Mouse (Mus musculus) left cerebral cortex, adult 18-20 months (tissue): Measurements from ENCODE around the gene Bcl11a. TPM values are rescaled to one million over a fixed set of nuclear protein-coding genes. Genes with fewer than 3 reads are reported as not detected.

Experiments used
- DNase-seq, 2 experiments: peaks; one replicate each; pipeline ENCODE4 v3.0.0; 2021 to 2022; ENCODE audit warnings: low spot score in 2 of 2, mixed read lengths in 1 of 2
- long read RNA-seq, 2 experiments: library from polyadenylated mRNA; stranded (forward); transcript quantifications; one replicate each; pipeline ENCODE4 v2.0.0; 2021
- total RNA-seq, 2 experiments: library from RNA; stranded (reverse); gene quantifications; 2 replicates each; pipeline ENCODE4 v1.2.3; 2021

Bcl11a gene
- total RNA-seq = 10 to 100 TPM; 87.2 to 93.6 TPM
- long read RNA-seq, experiment 1, transcript Bcl11a-204 (5 exons, 1,505 nt) = minor isoform, 12 of 104 reads
- long read RNA-seq, experiment 1, transcript Bcl11a-201 (5 exons, 3,061 nt) = minor isoform, 12 of 104 reads
- long read RNA-seq, experiment 1, transcript Bcl11a-203 (5 exons, 2,329 nt) = major isoform, 50 of 104 reads
- long read RNA-seq, experiment 1, partial matches to known transcripts = 9 of 104 reads
- long read RNA-seq, experiment 1, other reads (novel, unspliced or antisense) = 21 of 104 reads
- long read RNA-seq, experiment 2, transcript Bcl11a-204 (5 exons, 1,505 nt) = minor isoform, 7 of 62 reads
- long read RNA-seq, experiment 2, transcript Bcl11a-203 (5 exons, 2,329 nt) = major isoform, 28 of 62 reads
- long read RNA-seq, experiment 2, partial matches to known transcripts = 8 of 62 reads
- long read RNA-seq, experiment 2, other reads (novel, unspliced or antisense) = 15 of 62 reads

DNA sequence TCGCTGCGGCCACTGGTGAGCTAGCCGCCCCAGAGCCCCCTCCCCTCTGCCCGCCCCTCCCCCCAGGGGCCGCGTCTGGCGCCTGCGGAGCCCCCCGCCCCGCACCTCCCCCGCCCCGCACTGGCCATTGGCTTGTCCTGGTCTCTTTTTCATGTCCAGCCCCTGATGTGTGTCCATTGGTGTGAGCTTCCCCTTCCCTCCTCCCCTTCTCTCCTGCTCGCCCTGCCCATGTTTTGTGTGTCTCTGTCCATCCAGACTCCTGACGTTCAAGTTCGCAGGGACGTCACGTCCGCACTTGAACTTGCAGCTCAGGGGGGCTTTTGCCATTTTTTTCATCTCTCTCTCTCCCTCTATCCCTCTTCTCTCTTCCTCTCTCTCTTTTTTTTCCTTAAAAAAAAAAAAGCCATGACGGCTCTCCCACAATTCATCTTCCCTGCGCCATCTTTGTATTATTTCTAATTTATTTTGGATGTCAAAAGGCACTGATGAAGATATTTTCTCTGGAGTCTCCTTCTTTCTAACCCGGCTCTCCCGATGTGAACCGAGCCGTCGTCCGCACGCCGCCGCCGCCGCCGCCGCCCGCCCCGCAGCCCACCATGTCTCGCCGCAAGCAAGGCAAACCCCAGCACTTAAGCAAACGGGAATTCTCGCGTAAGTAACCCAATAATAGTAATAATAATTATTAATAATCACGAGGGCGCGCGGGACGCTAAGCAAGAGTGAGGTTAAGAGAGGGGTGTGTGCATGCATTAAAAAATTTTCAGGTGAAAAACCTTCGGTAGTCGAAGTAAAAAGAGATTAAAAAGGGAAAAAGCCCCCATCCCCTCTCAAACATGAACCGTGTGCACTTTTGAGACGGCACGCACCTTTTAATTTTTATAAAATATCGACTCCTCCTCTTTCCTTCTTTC lies at the start of gene Bcl11a:
Bcl11a (plus strand) TSS at position 262 of the 911 bp plus-strand sequence.
- peak in 1 of 2 experiments; percentile 73 for DNase-seq

- DNase-seq = peak; percentile 31 to 60
These were observed 33.8 kb upstream of the Bcl11a start for GRCm38 (mm10) chr11:24044025-24044424.

DNA sequence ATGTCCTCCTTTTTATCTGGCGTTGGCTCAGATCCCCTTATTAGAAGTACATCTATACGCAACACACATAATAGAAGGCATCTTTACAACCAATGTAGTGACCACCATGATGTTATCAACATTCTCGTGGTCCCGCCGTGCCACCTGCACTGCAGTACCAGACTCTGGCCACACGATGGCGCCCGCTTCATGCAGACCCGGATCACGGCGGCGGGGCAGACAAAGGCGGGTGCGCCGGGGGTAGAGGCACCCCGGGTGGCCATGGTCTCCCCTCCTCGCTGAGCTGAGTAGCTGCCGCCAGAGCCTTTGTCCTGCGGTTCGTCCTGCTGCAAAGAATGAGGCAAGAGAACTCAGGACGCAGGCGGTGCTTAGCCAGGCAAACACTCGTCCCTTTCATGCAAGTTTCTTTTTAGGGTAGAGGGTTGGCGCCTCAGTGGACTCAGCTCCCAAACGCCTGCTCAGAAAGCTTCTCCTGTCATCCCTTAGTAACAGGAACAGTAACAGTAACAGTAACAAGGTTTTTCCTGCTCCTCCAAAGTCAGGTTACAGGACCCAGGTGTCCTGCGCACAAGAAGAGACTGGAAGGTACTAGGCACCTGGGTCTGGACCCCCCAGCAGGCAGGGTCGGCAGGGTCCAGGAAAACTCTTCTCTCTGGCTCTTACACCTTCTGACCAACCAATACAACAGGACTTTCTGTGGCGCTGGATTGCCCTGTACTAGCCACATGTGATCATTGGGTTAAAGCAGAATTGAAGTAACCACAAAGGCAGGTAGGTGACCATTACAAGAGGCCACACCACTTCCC lies 28.4 kb upstream of the Bcl11a start:
- DNase-seq = peak; percentile 82 to 92

DNA sequence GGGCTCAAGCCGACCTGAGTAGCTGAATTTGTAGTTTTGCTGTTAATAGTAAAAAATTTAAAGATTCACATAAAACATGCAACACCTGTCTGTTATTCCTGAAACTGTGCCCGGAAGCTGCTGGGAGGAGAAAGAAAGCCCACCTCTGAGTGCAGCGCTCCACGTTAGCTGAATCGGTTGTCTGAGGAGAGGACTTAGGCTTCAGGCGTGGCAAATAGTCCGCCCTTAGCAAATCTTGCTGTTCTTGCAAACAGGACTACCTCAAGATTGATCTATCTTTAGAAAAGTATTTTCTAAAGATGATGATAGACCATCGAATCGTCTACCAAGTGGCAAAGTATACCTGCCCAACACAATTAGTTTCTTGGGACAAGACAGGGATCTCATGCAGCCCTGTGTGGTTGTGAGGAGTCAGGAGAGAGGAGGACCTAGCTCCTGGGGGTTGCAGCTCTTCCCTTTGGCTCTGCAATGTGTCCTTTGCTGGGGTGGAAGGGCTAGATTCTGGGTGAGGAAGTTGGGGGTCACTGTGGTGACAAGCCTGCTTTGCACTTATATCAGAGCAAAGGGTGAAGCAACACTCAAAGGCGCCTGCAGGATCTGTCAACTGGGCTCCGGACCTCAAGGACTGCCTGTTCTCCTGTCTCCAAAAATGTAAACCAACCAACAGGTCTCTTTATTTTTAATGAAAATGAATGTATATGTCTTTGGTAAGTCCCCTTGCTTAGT lies 27.7 kb upstream of the Bcl11a start:
- DNase-seq = no peak

GRCm38 (mm10) chr11:24052882-24053281 lies 25.0 kb upstream of the Bcl11a start:
- DNase-seq = no peak

GRCm38 (mm10) chr11:24059137-24059536 lies 18.7 kb upstream of the Bcl11a start:
- no peak for DNase-seq

- DNase-seq = no peak
These were observed 17.4 kb upstream of the Bcl11a start for GRCm38 (mm10) chr11:24060428-24060827.

- DNase-seq = peak in 1 of 2 experiments; percentile 58
These were observed 16.0 kb upstream of the Bcl11a start for GRCm38 (mm10) chr11:24061819-24062218.

- DNase-seq = no peak
These were observed 15.3 kb upstream of the Bcl11a start for GRCm38 (mm10) chr11:24062495-24063096.

DNA sequence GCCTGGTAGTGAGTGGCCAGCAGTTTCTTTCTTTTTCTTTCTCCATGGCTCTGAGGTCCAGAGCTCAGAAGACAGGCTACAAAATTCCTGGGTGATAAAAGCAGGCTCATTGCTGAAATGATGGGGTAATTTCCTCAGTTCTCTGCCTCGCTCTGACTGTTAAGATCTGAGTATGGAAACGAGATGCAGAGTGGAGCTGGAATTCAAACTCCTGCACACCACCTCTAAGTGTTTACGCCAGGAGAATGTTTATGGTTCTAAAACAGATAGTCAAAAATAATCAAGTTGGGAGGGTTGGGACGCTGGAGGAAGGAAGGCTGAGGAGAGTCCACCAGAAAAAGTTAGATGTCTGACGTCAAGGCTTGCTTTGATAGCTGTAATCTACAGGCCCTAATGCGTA lies 13.6 kb upstream of the Bcl11a start:
- no peak for DNase-seq

DNA sequence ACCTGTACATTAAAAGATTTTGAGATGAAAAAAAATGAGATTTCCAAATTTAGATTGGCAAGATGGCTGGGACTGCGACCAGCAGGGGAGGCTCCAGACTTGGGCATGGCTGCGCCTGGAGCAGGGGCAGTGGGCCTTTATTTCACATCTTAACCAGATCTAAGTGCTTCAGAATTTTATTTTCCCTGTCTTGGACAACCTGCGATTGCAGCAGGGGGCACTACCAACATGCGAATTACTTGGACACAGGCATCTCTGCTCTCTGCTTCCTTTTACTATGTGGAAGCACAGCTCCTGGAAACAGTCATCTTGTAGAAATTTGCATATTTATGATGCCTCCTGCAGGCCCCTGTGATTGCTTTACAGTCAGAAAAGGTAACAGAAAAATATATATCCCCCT lies 12.5 kb upstream of the Bcl11a start:
- no peak for DNase-seq

DNA sequence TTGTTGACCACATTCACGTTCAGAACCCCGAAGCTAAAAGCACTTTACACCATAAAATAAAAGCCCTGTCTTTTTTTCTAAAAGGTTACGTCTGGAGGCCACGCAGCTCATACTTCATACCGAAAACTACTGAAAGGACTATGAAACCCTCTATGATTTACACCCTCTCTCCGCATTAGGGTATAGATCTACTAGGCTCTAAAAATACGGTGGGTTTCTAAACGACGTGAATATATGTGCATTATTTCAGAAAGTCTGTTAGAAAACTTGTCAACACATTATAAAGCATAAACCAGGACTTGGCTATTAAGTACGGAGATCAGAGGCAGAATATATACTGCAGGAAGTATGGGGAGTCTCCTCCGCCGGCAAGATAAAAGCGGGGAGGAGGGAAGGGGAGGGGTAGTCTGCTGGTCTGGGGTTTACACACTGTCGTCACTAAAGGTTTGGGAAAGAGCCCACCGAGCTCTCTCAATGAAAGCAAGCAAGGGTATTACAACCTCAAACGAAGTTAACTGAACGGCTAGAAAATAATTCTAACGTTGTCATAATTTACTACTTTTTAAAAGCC lies 3.8 kb upstream of the Bcl11a start:
- no peak for DNase-seq

- DNase-seq = no peak
These were observed 3.2 kb upstream of the Bcl11a start, which contains the start of gene A830031A19Rik for GRCm38 (mm10) chr11:24074634-24075104. Gene A830031A19Rik, minus strand, starts transcription at chr11:24075054.

DNA sequence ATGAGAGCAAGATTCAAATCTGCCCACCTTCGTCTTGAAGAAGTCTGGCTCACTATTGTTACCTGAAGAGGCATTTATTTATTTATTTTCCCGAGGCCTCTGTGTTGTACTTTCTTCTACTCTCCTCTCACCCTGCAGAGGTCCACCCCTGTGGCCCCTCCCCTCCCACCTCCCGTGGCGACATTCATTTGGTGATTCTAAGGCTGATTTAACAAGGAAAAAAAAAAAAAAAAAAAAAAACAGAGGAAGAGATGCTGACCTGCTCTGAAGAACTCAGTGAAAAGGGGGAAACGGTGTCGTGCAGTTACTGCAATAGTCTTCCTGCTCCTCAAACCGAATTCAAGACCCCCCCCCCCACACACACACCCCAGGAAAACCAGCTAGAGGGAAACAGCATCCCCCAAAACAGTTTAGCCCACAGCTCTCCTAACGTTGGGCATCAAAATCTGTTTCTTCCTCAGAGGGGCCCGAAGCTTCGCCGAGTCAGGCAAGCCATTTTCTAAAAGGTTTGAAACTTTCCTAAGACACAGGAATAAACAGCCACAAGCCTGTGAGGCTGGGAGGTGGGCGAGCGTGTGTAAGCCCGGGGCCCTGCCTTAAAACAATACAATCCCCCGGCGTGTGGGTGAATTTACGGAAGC lies 2.2 kb upstream of the Bcl11a start:
- DNase-seq = no peak

DNA sequence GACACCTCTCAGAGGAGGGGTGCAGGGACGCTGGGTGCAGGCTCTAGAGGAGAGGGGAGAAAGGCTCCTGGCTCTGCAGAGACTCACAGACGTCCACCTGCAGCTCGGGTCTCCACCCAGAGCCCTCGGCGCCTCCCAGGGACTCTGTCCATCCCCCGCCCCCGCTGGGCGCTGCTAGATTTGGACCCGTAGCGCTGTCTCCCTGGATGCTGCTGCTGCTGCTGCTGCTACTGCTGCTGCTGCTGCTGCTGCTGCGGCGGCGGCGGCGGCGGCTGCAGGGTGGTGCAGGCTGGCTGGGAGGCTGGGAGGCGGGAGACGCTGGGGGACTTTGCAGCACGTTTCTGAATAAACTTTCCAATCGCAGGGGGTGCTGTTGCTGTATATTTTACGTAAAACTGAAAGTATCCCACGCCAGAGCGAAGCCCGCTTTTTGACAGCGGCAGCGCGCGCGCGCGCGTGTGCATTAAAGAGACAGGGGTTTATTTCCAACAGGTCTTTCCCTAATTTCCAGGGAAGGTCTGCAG lies 1.7 kb upstream of the Bcl11a start:
- DNase-seq = peak; percentile 73 to 82

- no peak for DNase-seq
These were observed 780 bp upstream of the Bcl11a start for GRCm38 (mm10) chr11:24076821-24077730.

GRCm38 (mm10) chr11:24078706-24079316 lies 955 bp downstream of the Bcl11a start:
- no peak for DNase-seq
